Mouse (Mus musculus): Measurements from ENCODE around the gene Acvr1. TPM values are rescaled to one million over a fixed set of nuclear protein-coding genes. Genes with fewer than 3 reads are reported as not detected.

The Acvr1 gene
- polyA plus RNA-seq, 1 experiment, result 35.6 TPM

- Histone ChIP-seq H3K4me2 (ENCODE audit: low read depth) (peak overlapping the region; percentile 25), H3ac (ENCODE audit: control insufficient read depth, insufficient read length) (no peak overlapping the region), H3K27me3 (ENCODE audit: control insufficient read depth, insufficient read depth, insufficient read length) (no peaks in the 10 kb centered on the region), H3K4me3 (no peak overlapping the region), H3K36me3 (ENCODE audit: control insufficient read depth, insufficient read depth) (peaks cover 32% of the 10 kb centered on the region), H3K79me2 (ENCODE audit: control insufficient read depth, insufficient read depth) (no peaks in the 10 kb centered on the region)
- TF ChIP-seq E2F4 (IDR thresholded peaks at IDR 0.05; ENCODE audit: insufficient read depth) (no peak), MYOG (IDR thresholded peaks at IDR 0.05; ENCODE audit: control insufficient read depth in 1 of 3, insufficient read depth in 1 of 3, insufficient read length in 2 of 3, low read depth in 2 of 3) (no peak), MAX (IDR thresholded peaks at IDR 0.05; ENCODE audit: low read depth) (no peak), USF1 (IDR thresholded peaks at IDR 0.05; ENCODE audit: low read depth) (no peak), SRF (IDR thresholded peaks at IDR 0.05; ENCODE audit: control insufficient read depth, insufficient read length, low read depth) (no peak), CEBPB (IDR thresholded peaks at IDR 0.05; ENCODE audit: insufficient read depth, poor library complexity, severe bottlenecking) (no peak), TCF3 (IDR thresholded peaks at IDR 0.05; ENCODE audit: insufficient read length, low read depth) (no peak), POLR2A (IDR thresholded peaks at IDR 0.05; ENCODE audit: insufficient read length, low read depth) (no peak), TCF12 (IDR thresholded peaks at IDR 0.05; ENCODE audit: insufficient read depth, poor library complexity, severe bottlenecking) (no peak)
Observed at GRCm38 (mm10) chr2:58457488-58457865, 109.5 kb downstream of the Acvr1 start.

GRCm38 (mm10) chr2:58456843-58457487 lies 110.0 kb downstream of the Acvr1 start:
- TF ChIP-seq SRF (IDR thresholded peaks at IDR 0.05; ENCODE audit: control insufficient read depth, insufficient read length, low read depth), result no peak
- TF ChIP-seq E2F4 (IDR thresholded peaks at IDR 0.05; ENCODE audit: insufficient read depth), result no peak
- no peak for TF ChIP-seq POLR2AphosphoS2 (IDR thresholded peaks at IDR 0.05; ENCODE audit: insufficient read length, low read depth)
- no peak for TF ChIP-seq REST (IDR thresholded peaks at IDR 0.05; ENCODE audit: insufficient read depth, insufficient read length)
- no peak for TF ChIP-seq POLR2A (IDR thresholded peaks at IDR 0.05; ENCODE audit: insufficient read length, low read depth)
- peak; percentile 11 for TF ChIP-seq TCF12 (IDR thresholded peaks at IDR 0.05; ENCODE audit: insufficient read depth, poor library complexity, severe bottlenecking)
- TF ChIP-seq MYOG (IDR thresholded peaks at IDR 0.05; ENCODE audit: control insufficient read depth in 1 of 3, insufficient read depth in 1 of 3, insufficient read length in 2 of 3, low read depth in 2 of 3), result peak in 2 of 3 experiments; percentile 40 to 49
- TF ChIP-seq TCF3 (IDR thresholded peaks at IDR 0.05; ENCODE audit: insufficient read length, low read depth), result peak; percentile 3
- peak in 2 of 3 experiments; percentile 33 to 70 for TF ChIP-seq MYOD1 (IDR thresholded peaks at IDR 0.05; ENCODE audit: control insufficient read depth in 1 of 3, insufficient read length in 2 of 3, low read depth in 2 of 3)
- TF ChIP-seq MAX (IDR thresholded peaks at IDR 0.05; ENCODE audit: low read depth), result no peak
- TF ChIP-seq USF1 (IDR thresholded peaks at IDR 0.05; ENCODE audit: low read depth), result no peak
- TF ChIP-seq CEBPB (IDR thresholded peaks at IDR 0.05; ENCODE audit: insufficient read depth, poor library complexity, severe bottlenecking), result no peak
- peak overlapping the region; percentile 25 for H3K4me2 ChIP-seq (ENCODE audit: low read depth)
- no peaks in the 10 kb centered on the region for H3K27me3 ChIP-seq (ENCODE audit: control insufficient read depth, insufficient read depth, insufficient read length)
- H3ac ChIP-seq (ENCODE audit: control insufficient read depth, insufficient read length), result no peak overlapping the region
- peaks cover 2% of the 10 kb centered on the region for H3K79me2 ChIP-seq (ENCODE audit: control insufficient read depth, insufficient read depth)
- no peak overlapping the region for H3K4me3 ChIP-seq
- H3K36me3 ChIP-seq (ENCODE audit: control insufficient read depth, insufficient read depth), result peaks cover 32% of the 10 kb centered on the region

- H3K4me3 ChIP-seq, result no peak overlapping the region
- H3ac ChIP-seq (ENCODE audit: control insufficient read depth, insufficient read length), result no peak overlapping the region
- H3K79me2 ChIP-seq (ENCODE audit: control insufficient read depth, insufficient read depth), result peaks cover 8% of the 10 kb centered on the region
- no peaks in the 10 kb centered on the region for H3K27me3 ChIP-seq (ENCODE audit: control insufficient read depth, insufficient read depth, insufficient read length)
- H3K36me3 ChIP-seq (ENCODE audit: control insufficient read depth, insufficient read depth), result peaks cover 23% of the 10 kb centered on the region
- no peak overlapping the region for H3K4me2 ChIP-seq (ENCODE audit: low read depth)
- TF ChIP-seq E2F4 (IDR thresholded peaks at IDR 0.05; ENCODE audit: insufficient read depth) (no peak), CEBPB (IDR thresholded peaks at IDR 0.05; ENCODE audit: insufficient read depth, poor library complexity, severe bottlenecking) (no peak), REST (IDR thresholded peaks at IDR 0.05; ENCODE audit: insufficient read depth, insufficient read length) (no peak), USF1 (IDR thresholded peaks at IDR 0.05; ENCODE audit: low read depth) (no peak), SRF (IDR thresholded peaks at IDR 0.05; ENCODE audit: control insufficient read depth, insufficient read length, low read depth) (no peak), MYOG (IDR thresholded peaks at IDR 0.05; ENCODE audit: control insufficient read depth in 1 of 3, insufficient read depth in 1 of 3, insufficient read length in 2 of 3, low read depth in 2 of 3) (no peak), POLR2A (IDR thresholded peaks at IDR 0.05; ENCODE audit: insufficient read length, low read depth) (no peak), TCF12 (IDR thresholded peaks at IDR 0.05; ENCODE audit: insufficient read depth, poor library complexity, severe bottlenecking) (no peak), MYOD1 (IDR thresholded peaks at IDR 0.05; ENCODE audit: control insufficient read depth in 1 of 3, insufficient read length in 2 of 3, low read depth in 2 of 3) (no peak), MAX (IDR thresholded peaks at IDR 0.05; ENCODE audit: low read depth) (no peak), POLR2AphosphoS2 (IDR thresholded peaks at IDR 0.05; ENCODE audit: insufficient read length, low read depth) (no peak), TCF3 (IDR thresholded peaks at IDR 0.05; ENCODE audit: insufficient read length, low read depth) (no peak)
Observed at GRCm38 (mm10) chr2:58454095-58454865, 112.7 kb downstream of the Acvr1 start.

- Histone ChIP-seq H3K79me2 (ENCODE audit: control insufficient read depth, insufficient read depth) (peaks cover 7% of the 10 kb centered on the region), H3K4me3 (no peak overlapping the region), H3ac (ENCODE audit: control insufficient read depth, insufficient read length) (no peak overlapping the region), H3K36me3 (ENCODE audit: control insufficient read depth, insufficient read depth) (peaks cover 21% of the 10 kb centered on the region), H3K4me2 (ENCODE audit: low read depth) (no peak overlapping the region), H3K27me3 (ENCODE audit: control insufficient read depth, insufficient read depth, insufficient read length) (no peaks in the 10 kb centered on the region)
- no peak for TF ChIP-seq E2F4 (IDR thresholded peaks at IDR 0.05; ENCODE audit: insufficient read depth)
- TF ChIP-seq MYOD1 (IDR thresholded peaks at IDR 0.05; ENCODE audit: control insufficient read depth in 1 of 3, insufficient read length in 2 of 3, low read depth in 2 of 3), result no peak
- TF ChIP-seq SRF (IDR thresholded peaks at IDR 0.05; ENCODE audit: control insufficient read depth, insufficient read length, low read depth), result no peak
Observed at GRCm38 (mm10) chr2:58447001-58447400, 120.0 kb downstream of the Acvr1 start.
